Mouse (Mus musculus): Measurements from ENCODE around the gene Thra. TPM values are rescaled to one million over a fixed set of nuclear protein-coding genes. Genes with fewer than 3 reads are reported as not detected.

Thra gene
- total RNA-seq, 1 experiment from 2014 or later = 3.4 TPM

GRCm38 (mm10) chr11:98754621-98755181 is 14.3 kb downstream of the Thra start:
- peak; percentile 78 for ATAC-seq (replicated peaks; ENCODE audit: insufficient number of reproducible peaks, low FRiP score, low TSS enrichment, poor library complexity, severe bottlenecking)

- ATAC-seq (replicated peaks; ENCODE audit: insufficient number of reproducible peaks, low FRiP score, low TSS enrichment, poor library complexity, severe bottlenecking) = no peak
These were observed 15.4 kb downstream of the Thra start for GRCm38 (mm10) chr11:98755726-98756380.

GRCm38 (mm10) chr11:98756711-98757110 is 16.3 kb downstream of the Thra start:
- ATAC-seq (replicated peaks; ENCODE audit: insufficient number of reproducible peaks, low FRiP score, low TSS enrichment, poor library complexity, severe bottlenecking) = no peak

- no peak for ATAC-seq (replicated peaks; ENCODE audit: insufficient number of reproducible peaks, low FRiP score, low TSS enrichment, poor library complexity, severe bottlenecking)
These were observed 21.5 kb downstream of the Thra start for GRCm38 (mm10) chr11:98761939-98762338.

GRCm38 (mm10) chr11:98762756-98763501 is 22.5 kb downstream of the Thra start:
- no peak for ATAC-seq (replicated peaks; ENCODE audit: insufficient number of reproducible peaks, low FRiP score, low TSS enrichment, poor library complexity, severe bottlenecking)

- ATAC-seq (replicated peaks; ENCODE audit: insufficient number of reproducible peaks, low FRiP score, low TSS enrichment, poor library complexity, severe bottlenecking) = no peak
These were observed 23.0 kb downstream of the Thra start for GRCm38 (mm10) chr11:98763502-98763861.

GRCm38 (mm10) chr11:98764091-98764490 is 23.7 kb downstream of the Thra start:
- ATAC-seq (replicated peaks; ENCODE audit: insufficient number of reproducible peaks, low FRiP score, low TSS enrichment, poor library complexity, severe bottlenecking) = no peak

GRCm38 (mm10) chr11:98764746-98765145 is 24.3 kb downstream of the Thra start:
- no peak for ATAC-seq (replicated peaks; ENCODE audit: insufficient number of reproducible peaks, low FRiP score, low TSS enrichment, poor library complexity, severe bottlenecking)

- ATAC-seq (replicated peaks; ENCODE audit: insufficient number of reproducible peaks, low FRiP score, low TSS enrichment, poor library complexity, severe bottlenecking) = no peak
These were observed 25.2 kb downstream of the Thra start for GRCm38 (mm10) chr11:98765421-98766309.

- ATAC-seq (replicated peaks; ENCODE audit: insufficient number of reproducible peaks, low FRiP score, low TSS enrichment, poor library complexity, severe bottlenecking) = no peak
These were observed 25.9 kb downstream of the Thra start for GRCm38 (mm10) chr11:98766346-98766745.

- ATAC-seq (replicated peaks; ENCODE audit: insufficient number of reproducible peaks, low FRiP score, low TSS enrichment, poor library complexity, severe bottlenecking) = no peak
These were observed 26.4 kb downstream of the Thra start for GRCm38 (mm10) chr11:98766816-98767215.

- no peak for ATAC-seq (replicated peaks; ENCODE audit: insufficient number of reproducible peaks, low FRiP score, low TSS enrichment, poor library complexity, severe bottlenecking)
These were observed 26.8 kb downstream of the Thra start for GRCm38 (mm10) chr11:98767276-98767675.

GRCm38 (mm10) chr11:98767713-98768112 is 27.3 kb downstream of the Thra start:
- ATAC-seq (replicated peaks; ENCODE audit: insufficient number of reproducible peaks, low FRiP score, low TSS enrichment, poor library complexity, severe bottlenecking) = no peak

- ATAC-seq (replicated peaks; ENCODE audit: insufficient number of reproducible peaks, low FRiP score, low TSS enrichment, poor library complexity, severe bottlenecking) = no peak
These were observed 27.9 kb downstream of the Thra start for GRCm38 (mm10) chr11:98768127-98769006.

GRCm38 (mm10) chr11:98769007-98769954 is 28.8 kb downstream of the Thra start:
- ATAC-seq (replicated peaks; ENCODE audit: insufficient number of reproducible peaks, low FRiP score, low TSS enrichment, poor library complexity, severe bottlenecking) = no peak

- no peak for ATAC-seq (replicated peaks; ENCODE audit: insufficient number of reproducible peaks, low FRiP score, low TSS enrichment, poor library complexity, severe bottlenecking)
These were observed 29.9 kb downstream of the Thra start for GRCm38 (mm10) chr11:98770096-98770975.

Measured in monocyte, adult 5-6 weeks (primary cell).